Mouse (Mus musculus) forebrain, embryonic 15.5 days (tissue): ENCODE data around the gene Cnot11. TPM values are rescaled to one million over a fixed set of nuclear protein-coding genes. Genes with fewer than 3 reads are reported as not detected.
A peak's percentile ranks its signal among the peaks of the same experiment; 100 is the strongest.
"Not testable (repeated sequence)": the region's sequence is repeated elsewhere in the genome, so short reads cannot be mapped to it uniquely, and the experiment has no call there.

Experiments
- ATAC-seq: fragments of 200-750 bp; cut with Nextera tagmentation; replicated peaks from 2 replicates; pipeline ENCODE4 v1.8.0; 2017; ENCODE audit warnings: mild to moderate bottlenecking, moderate TSS enrichment, moderate library complexity
- H3K27ac ChIP-seq: fragments of 300-500 bp; sonication (generic); replicated peaks from 2 replicates; pipeline ENCODE4 v1.5.1; 2015; ENCODE audit warnings: mild to moderate bottlenecking, inconsistent platforms
- H3K27me3 ChIP-seq: fragments of 300-500 bp; sonication (generic); 2 replicates; pipeline ENCODE4 v1.6.1; 2015; ENCODE audit warnings: inconsistent platforms
- H3K36me3 ChIP-seq: fragments of 300-500 bp; sonication (generic); 2 replicates; pipeline ENCODE4 v1.6.1; 2015; ENCODE audit warnings: mild to moderate bottlenecking, inconsistent platforms
- H3K4me1 ChIP-seq: fragments of 300-500 bp; sonication (generic); 2 replicates; pipeline ENCODE4 v1.6.1; 2015; ENCODE audit warnings: inconsistent platforms
- H3K4me2 ChIP-seq: fragments of 300-500 bp; sonication (generic); replicated peaks from 2 replicates; pipeline ENCODE4 v1.6.1; 2015; ENCODE audit warnings: mild to moderate bottlenecking, inconsistent platforms
- H3K4me3 ChIP-seq: fragments of 300-500 bp; sonication (generic); 2 replicates; pipeline ENCODE4 v1.5.1; 2015; ENCODE audit warnings: mild to moderate bottlenecking, inconsistent platforms
- H3K9ac ChIP-seq: fragments of 300-500 bp; sonication (generic); replicated peaks from 2 replicates; pipeline ENCODE4 v1.6.1; 2015; ENCODE audit warnings: mild to moderate bottlenecking, inconsistent platforms
- H3K9me3 ChIP-seq: fragments of 300-500 bp; sonication (generic); 2 replicates; pipeline ENCODE4 v1.6.1; 2016; ENCODE audit warnings: inconsistent platforms
- WGBS: fragments of 180-500 bp; shearing (Covaris S2); methylation state at CpG from one replicate; pipeline ENCODE4 v1.1.7; 2015; ENCODE audit warnings: mixed read lengths; 5-methylcytosine and 5-hydroxymethylcytosine counted together
- polyA plus RNA-seq: library from polyadenylated mRNA; unstranded; fragments of >200 nt; fragmentation: Nextera tagmentation; extraction: Ambion mirVana; gene quantifications from 2 replicates; pipeline ENCODE4 v1.2.1, GENCODE M21; 2015

Cnot11 gene
- polyA plus RNA-seq, 1 experiment from 2014 or later = 19.4 TPM

GRCm38 (mm10) chr1:39571653-39572052 lies 36.9 kb downstream of the Cnot11 start:
- no peaks in the 10 kb centered on the region for H3K27me3 ChIP-seq
- no peak for ATAC-seq
- H3K4me3 ChIP-seq = no peak overlapping the region
- H3K4me2 ChIP-seq = no peak overlapping the region
- H3K4me1 ChIP-seq = peaks cover 34% of the 10 kb centered on the region
- no peaks in the 10 kb centered on the region for H3K9me3 ChIP-seq
- 77% methylated on average over 6 of the region's 6 CpGs for WGBS
- H3K27ac ChIP-seq = no peak overlapping the region
- no peak overlapping the region for H3K9ac ChIP-seq
- no peaks in the 10 kb centered on the region; the same call in 1 of the 2 replicates for H3K36me3 ChIP-seq

- H3K4me1 ChIP-seq = peaks cover 28% of the 10 kb centered on the region
- no peak overlapping the region for H3K4me3 ChIP-seq
- H3K27ac ChIP-seq = no peak overlapping the region
- H3K36me3 ChIP-seq = no peaks in the 10 kb centered on the region
- 91% methylated on average over 7 of the region's 7 CpGs for WGBS
- no peak for ATAC-seq
- no peaks in the 10 kb centered on the region for H3K9me3 ChIP-seq
- H3K9ac ChIP-seq = no peak overlapping the region
- H3K4me2 ChIP-seq = no peak overlapping the region
- H3K27me3 ChIP-seq = no peaks in the 10 kb centered on the region
These were observed 39.1 kb downstream of the Cnot11 start for GRCm38 (mm10) chr1:39573890-39574289.

- Histone ChIP-seq H3K4me1 (peaks cover 28% of the 10 kb centered on the region), H3K4me2 (peak overlapping the region; percentile 85), H3K36me3 (no peaks in the 10 kb centered on the region), H3K9ac (peak overlapping the region; percentile 99), H3K4me3 (peak overlapping the region; percentile 100), H3K27me3 (no peaks in the 10 kb centered on the region), H3K27ac (peak overlapping the region; percentile 99), H3K9me3 (no peaks in the 10 kb centered on the region)
- ATAC-seq = no peak
- 23% methylated on average over 8 of the region's 8 CpGs for WGBS
These were observed 41.1 kb downstream of the Cnot11 start for GRCm38 (mm10) chr1:39575778-39576375.

- Histone ChIP-seq H3K4me2 (peak overlapping the region; percentile 85), H3K9me3 (no peaks in the 10 kb centered on the region), H3K4me1 (peaks cover 28% of the 10 kb centered on the region), H3K27ac (peak overlapping the region; percentile 99), H3K27me3 (no peaks in the 10 kb centered on the region), H3K36me3 (no peaks in the 10 kb centered on the region), H3K9ac (peak overlapping the region; percentile 99), H3K4me3 (peak overlapping the region; percentile 100)
- peak; percentile 87 for ATAC-seq
- WGBS = under 1% methylated on average over 88 of the region's 88 CpGs
These were observed 41.8 kb downstream of the Cnot11 start for GRCm38 (mm10) chr1:39576431-39577243.

GRCm38 (mm10) chr1:39577253-39577705 lies 42.5 kb downstream of the Cnot11 start, which contains the start of gene Rnf149:
TSS of gene Rnf149 (minus strand) at chr1:39577405.
- Histone ChIP-seq H3K4me2 (peak within 1 kb of the TSS; percentile 85), H3K36me3 (no peaks in the 10 kb centered on the region), H3K4me1 (peaks cover 28% of the 10 kb centered on the region), H3K27ac (peak within 1 kb of the TSS; percentile 99), H3K27me3 (no peaks in the 10 kb centered on the region), H3K9ac (peak within 1 kb of the TSS; percentile 99), H3K9me3 (no peaks in the 10 kb centered on the region), H3K4me3 (peak within 1 kb of the TSS; percentile 100)
- peak; percentile 97 for ATAC-seq
- under 1% methylated on average over 49 of the region's 49 CpGs for WGBS

GRCm38 (mm10) chr1:39578446-39578845 lies 43.7 kb downstream of the Cnot11 start:
- H3K27me3 ChIP-seq = no peaks in the 10 kb centered on the region
- H3K27ac ChIP-seq = no peak overlapping the region
- H3K4me2 ChIP-seq = no peak overlapping the region
- no peaks in the 10 kb centered on the region for H3K36me3 ChIP-seq
- H3K4me3 ChIP-seq = no peak overlapping the region
- H3K4me1 ChIP-seq = peaks cover 28% of the 10 kb centered on the region
- H3K9ac ChIP-seq = no peak overlapping the region
- ATAC-seq = no peak
- no peaks in the 10 kb centered on the region for H3K9me3 ChIP-seq
- 80% methylated on average over 5 of the region's 5 CpGs for WGBS

GRCm38 (mm10) chr1:39579139-39579538 lies 44.3 kb downstream of the Cnot11 start:
- 85% methylated on average over 6 of the region's 6 CpGs for WGBS
- no peak overlapping the region for H3K9ac ChIP-seq

GRCm38 (mm10) chr1:39581215-39581614 lies 46.4 kb downstream of the Cnot11 start:
- ATAC-seq = no peak
- H3K9me3 ChIP-seq = no peaks in the 10 kb centered on the region
- 82% methylated on average over 2 of the region's 3 CpGs for WGBS

More at GRCm38 (mm10) chr1:39579139-39579538, 44.3 kb downstream of the Cnot11 start:
- Histone ChIP-seq H3K27me3 (no peaks in the 10 kb centered on the region), H3K4me1 (peaks cover 25% of the 10 kb centered on the region), H3K4me3 (no peak overlapping the region), H3K9me3 (no peaks in the 10 kb centered on the region), H3K36me3 (no peaks in the 10 kb centered on the region), H3K27ac (no peak overlapping the region), H3K4me2 (no peak overlapping the region)
- ATAC-seq = no peak

GRCm38 (mm10) chr1:39583173-39583572 lies 48.4 kb downstream of the Cnot11 start:
- WGBS = 92% methylated on average over 9 of the region's 9 CpGs
- no peak overlapping the region for H3K4me3 ChIP-seq

More at GRCm38 (mm10) chr1:39581215-39581614, 46.4 kb downstream of the Cnot11 start:
- Histone ChIP-seq H3K27me3 (no peaks in the 10 kb centered on the region), H3K4me1 (peaks cover 9% of the 10 kb centered on the region), H3K4me2 (no peak overlapping the region), H3K9ac (no peak overlapping the region), H3K36me3 (no peaks in the 10 kb centered on the region), H3K27ac (no peak overlapping the region), H3K4me3 (no peak overlapping the region)

GRCm38 (mm10) chr1:39585416-39585815 lies 50.6 kb downstream of the Cnot11 start:
- WGBS = 88% methylated on average over 9 of the region's 9 CpGs
- no peaks in the 10 kb centered on the region for H3K36me3 ChIP-seq
- no peak overlapping the region for H3K9ac ChIP-seq
- ATAC-seq = no peak
- H3K27ac ChIP-seq = no peak overlapping the region
- H3K27me3 ChIP-seq = no peaks in the 10 kb centered on the region
- no peaks in the 10 kb centered on the region for H3K9me3 ChIP-seq
- no peaks in the 10 kb centered on the region for H3K4me1 ChIP-seq
- H3K4me2 ChIP-seq = no peak overlapping the region
- no peak overlapping the region for H3K4me3 ChIP-seq

More at GRCm38 (mm10) chr1:39583173-39583572, 48.4 kb downstream of the Cnot11 start:
- Histone ChIP-seq H3K27me3 (no peaks in the 10 kb centered on the region), H3K9ac (no peak overlapping the region), H3K4me2 (no peak overlapping the region), H3K4me1 (no peaks in the 10 kb centered on the region), H3K9me3 (no peaks in the 10 kb centered on the region), H3K27ac (no peak overlapping the region), H3K36me3 (no peaks in the 10 kb centered on the region)
- ATAC-seq = no peak

GRCm38 (mm10) chr1:39590193-39590592 lies 55.4 kb downstream of the Cnot11 start:
- H3K9ac ChIP-seq = no peak overlapping the region
- H3K4me1 ChIP-seq = no peaks in the 10 kb centered on the region
- no peaks in the 10 kb centered on the region for H3K36me3 ChIP-seq
- no peaks in the 10 kb centered on the region for H3K27me3 ChIP-seq
- no peak overlapping the region for H3K27ac ChIP-seq
- H3K4me3 ChIP-seq = no peak overlapping the region
- 66% methylated on average over 5 of the region's 5 CpGs for WGBS
- no peak for ATAC-seq
- H3K4me2 ChIP-seq = no peak overlapping the region
- H3K9me3 ChIP-seq = no peaks in the 10 kb centered on the region

GRCm38 (mm10) chr1:39591557-39591956 lies 56.8 kb downstream of the Cnot11 start:
- H3K4me2 ChIP-seq, ATAC-seq, H3K9ac ChIP-seq, H3K27me3 ChIP-seq, H3K4me1 ChIP-seq, H3K4me3 ChIP-seq, H3K9me3 ChIP-seq, H3K36me3 ChIP-seq, H3K27ac ChIP-seq: not testable (repeated sequence)
- 83% methylated on average over 1 of the region's 1 CpGs for WGBS
